Mouse (Mus musculus): ENCODE data around the gene Tra2b.
"Not testable (repeated sequence)": the region's sequence is repeated elsewhere in the genome, so short reads cannot be mapped to it uniquely, and the experiment has no call there.

Tra2b gene

GRCm38 (mm10) chr16:22265849-22266376 is at the start of gene Tra2b:
Tra2b (minus strand) TSS chr16:22266005.
- peak; percentile 96 for DNase-seq (ENCODE audit: low read depth, low spot score)

- no peak for DNase-seq (ENCODE audit: low read depth, low spot score)
Measured at GRCm38 (mm10) chr16:22310649-22311048, 44.8 kb upstream of the Tra2b start.

- no peak for DNase-seq (ENCODE audit: low read depth, low spot score)
Measured at GRCm38 (mm10) chr16:22302606-22303005, 36.8 kb upstream of the Tra2b start.

GRCm38 (mm10) chr16:22301378-22301777 is 35.6 kb upstream of the Tra2b start:
- DNase-seq (ENCODE audit: low read depth, low spot score) = no peak

GRCm38 (mm10) chr16:22296901-22297300 is 31.1 kb upstream of the Tra2b start:
- DNase-seq (ENCODE audit: low read depth, low spot score) = no peak

- not testable (repeated sequence) for DNase-seq (ENCODE audit: low read depth, low spot score)
Measured at GRCm38 (mm10) chr16:22294812-22295211, 29.0 kb upstream of the Tra2b start.

GRCm38 (mm10) chr16:22293600-22293999 is 27.8 kb upstream of the Tra2b start:
- DNase-seq (ENCODE audit: low read depth, low spot score) = no peak

GRCm38 (mm10) chr16:22292394-22292793 is 26.6 kb upstream of the Tra2b start:
- no peak for DNase-seq (ENCODE audit: low read depth, low spot score)

GRCm38 (mm10) chr16:22289643-22290042 is 23.8 kb upstream of the Tra2b start:
- no peak for DNase-seq (ENCODE audit: low read depth, low spot score)

- DNase-seq (ENCODE audit: low read depth, low spot score) = no peak
Measured at GRCm38 (mm10) chr16:22286996-22287395, 21.2 kb upstream of the Tra2b start.

GRCm38 (mm10) chr16:22276536-22276935 is 10.7 kb upstream of the Tra2b start:
- DNase-seq (ENCODE audit: low read depth, low spot score) = no peak

GRCm38 (mm10) chr16:22275142-22275541 is 9.3 kb upstream of the Tra2b start:
- DNase-seq (ENCODE audit: low read depth, low spot score) = no peak

- DNase-seq (ENCODE audit: low read depth, low spot score) = no peak
Measured at GRCm38 (mm10) chr16:22270491-22270890, 4.7 kb upstream of the Tra2b start.

- no peak for DNase-seq (ENCODE audit: low read depth, low spot score)
Measured at GRCm38 (mm10) chr16:22266384-22266783, 579 bp upstream of the Tra2b start.

- peak; percentile 70 for DNase-seq (ENCODE audit: low read depth, low spot score)
Measured at GRCm38 (mm10) chr16:22264962-22265848, 600 bp downstream of the Tra2b start.

GRCm38 (mm10) chr16:22264232-22264961 is 1.4 kb downstream of the Tra2b start:
- no peak for DNase-seq (ENCODE audit: low read depth, low spot score)

GRCm38 (mm10) chr16:22263124-22263523 is 2.7 kb downstream of the Tra2b start:
- DNase-seq (ENCODE audit: low read depth, low spot score) = no peak

GRCm38 (mm10) chr16:22261563-22261962 is 4.2 kb downstream of the Tra2b start:
- no peak for DNase-seq (ENCODE audit: low read depth, low spot score)

- no peak for DNase-seq (ENCODE audit: low read depth, low spot score)
Measured at GRCm38 (mm10) chr16:22260423-22261143, 5.2 kb downstream of the Tra2b start.

- DNase-seq (ENCODE audit: low read depth, low spot score) = not testable (repeated sequence)
Measured at GRCm38 (mm10) chr16:22252255-22252654, 13.6 kb downstream of the Tra2b start.

- no peak for DNase-seq (ENCODE audit: low read depth, low spot score)
Measured at GRCm38 (mm10) chr16:22250307-22250706, 15.5 kb downstream of the Tra2b start.

- DNase-seq (ENCODE audit: low read depth, low spot score) = no peak
Measured at GRCm38 (mm10) chr16:22249754-22250153, 16.1 kb downstream of the Tra2b start.
